Mouse (Mus musculus) intestine, postnatal 0 days (tissue): ENCODE results near the gene Satb1. TPM values are rescaled to one million over a fixed set of nuclear protein-coding genes. Genes with fewer than 3 reads are reported as not detected.
A peak's percentile ranks its signal among the peaks of the same experiment; 100 is the strongest.

Source experiments
- ATAC-seq: fragments of 200-750 bp; cut with Nextera tagmentation; 2 replicates; pipeline ENCODE4 v1.8.0; 2017; ENCODE audit warnings: mild to moderate bottlenecking, moderate TSS enrichment, moderate library complexity
- H3K27ac ChIP-seq: fragments of 300-500 bp; sonication (generic); 2 replicates; pipeline ENCODE4 v1.5.1; 2014; ENCODE audit warnings: mild to moderate bottlenecking, low read depth, low read length, moderate library complexity
- H3K27me3 ChIP-seq: fragments of 300-500 bp; sonication (generic); replicated peaks from 2 replicates; pipeline ENCODE4 v1.6.1; 2014; ENCODE audit warnings: low read length, mixed read lengths; ENCODE audit not compliant: control insufficient read depth, insufficient read depth
- H3K36me3 ChIP-seq: fragments of 300-500 bp; sonication (generic); 2 replicates; pipeline ENCODE4 v1.6.1; 2014; ENCODE audit warnings: mild to moderate bottlenecking, moderate library complexity; ENCODE audit not compliant: control insufficient read depth, insufficient read depth
- H3K4me1 ChIP-seq: fragments of 300-500 bp; sonication (generic); replicated peaks from 2 replicates; pipeline ENCODE4 v1.6.1; 2014; ENCODE audit warnings: antibody characterized with exemption, low read length, mixed read lengths; ENCODE audit not compliant: control insufficient read depth, insufficient read depth
- H3K4me2 ChIP-seq: fragments of 300-500 bp; sonication (generic); replicated peaks from 2 replicates; pipeline ENCODE4 v1.6.1; 2014; ENCODE audit warnings: low read depth, mild to moderate bottlenecking, moderate library complexity
- H3K4me3 ChIP-seq: fragments of 300-500 bp; sonication (generic); 2 replicates; pipeline ENCODE4 v1.5.1; 2014; ENCODE audit warnings: low read depth, low read length
- H3K9ac ChIP-seq: fragments of 300-500 bp; sonication (generic); 2 replicates; pipeline ENCODE4 v1.6.1; 2014; ENCODE audit warnings: mild to moderate bottlenecking, low read depth, low read length
- H3K9me3 ChIP-seq: fragments of 300-500 bp; sonication (generic); 2 replicates; pipeline ENCODE4 v1.6.1; 2016; ENCODE audit warnings: mixed run types; ENCODE audit not compliant: control insufficient read depth
- CTCF ChIP-seq: sonication (generic); IDR thresholded peaks from 2 replicates; pipeline ENCODE4 v1.5.1; 2016; ENCODE audit warnings: low read depth, mild to moderate bottlenecking, control low read depth, antibody characterized with exemption, moderate library complexity
- WGBS: fragments of 180-500 bp; shearing (Covaris S2); extraction: QIAGEN DNeasy Blood & Tissue Kit; methylation state at CpG from one replicate; pipeline ENCODE4 v1.1.7; 2014; 5-methylcytosine and 5-hydroxymethylcytosine counted together
- polyA plus RNA-seq: library from polyadenylated mRNA; unstranded; fragments of >200 nt; fragmentation: Nextera tagmentation; extraction: Ambion mirVana; gene quantifications from 2 replicates; pipeline ENCODE4 v1.2.1, GENCODE M21; 2015

Gene Satb1
- 2.0 and 2.4 TPM in 2 replicates for polyA plus RNA-seq

- H3K36me3 ChIP-seq = no peaks in the 10 kb centered on the region
- H3K9me3 ChIP-seq = no peaks in the 10 kb centered on the region
- H3K4me1 ChIP-seq = no peaks in the 10 kb centered on the region
- TF ChIP-seq CTCF = peak; percentile 69
- peak within 1 kb of the TSS; percentile 40 for H3K9ac ChIP-seq
- H3K27me3 ChIP-seq = peaks cover 54% of the 10 kb centered on the region
- H3K4me3 ChIP-seq = peak within 1 kb of the TSS; percentile 77
- H3K4me2 ChIP-seq = peak within 1 kb of the TSS; percentile 99
- peak; percentile 81 for ATAC-seq
- under 1% methylated on average over 47 of the region's 52 CpGs for WGBS
- H3K27ac ChIP-seq = no peak within 1 kb of the TSS
These were observed at the start of gene Satb1 for GRCm38 (mm10) chr17:51832900-51833577. Gene Satb1, minus strand, starts transcription at chr17:51833290.

GRCm38 (mm10) chr17:51882566-51882965 is 49.5 kb upstream of the Satb1 start:
- Histone ChIP-seq H3K27me3 (no peaks in the 10 kb centered on the region), H3K27ac (no peak overlapping the region), H3K9ac (no peak overlapping the region), H3K4me2 (no peak overlapping the region), H3K4me1 (no peaks in the 10 kb centered on the region), H3K36me3 (no peaks in the 10 kb centered on the region), H3K4me3 (no peak overlapping the region), H3K9me3 (no peaks in the 10 kb centered on the region)
- ATAC-seq = no peak
- no peak for TF ChIP-seq CTCF
- 90% methylated on average over 12 of the region's 12 CpGs for WGBS

- Histone ChIP-seq H3K4me1 (no peaks in the 10 kb centered on the region), H3K36me3 (no peaks in the 10 kb centered on the region), H3K9me3 (no peaks in the 10 kb centered on the region), H3K4me3 (no peak overlapping the region), H3K9ac (no peak overlapping the region), H3K27me3 (no peaks in the 10 kb centered on the region), H3K4me2 (no peak overlapping the region), H3K27ac (no peak overlapping the region)
- ATAC-seq = no peak
- no peak for TF ChIP-seq CTCF
- WGBS = 86% methylated on average over 8 of the region's 8 CpGs
These were observed 48.0 kb upstream of the Satb1 start for GRCm38 (mm10) chr17:51880895-51881622.

- H3K4me2 ChIP-seq = no peak overlapping the region
- no peaks in the 10 kb centered on the region for H3K36me3 ChIP-seq
- no peaks in the 10 kb centered on the region for H3K27me3 ChIP-seq
- H3K9me3 ChIP-seq = no peaks in the 10 kb centered on the region
- no peak for TF ChIP-seq CTCF
- no peak overlapping the region for H3K4me3 ChIP-seq
- H3K9ac ChIP-seq = no peak overlapping the region
- H3K4me1 ChIP-seq = no peaks in the 10 kb centered on the region
- 19% methylated on average over 9 of the region's 9 CpGs for WGBS
- no peak overlapping the region for H3K27ac ChIP-seq
- no peak for ATAC-seq
These were observed 47.1 kb upstream of the Satb1 start for GRCm38 (mm10) chr17:51880221-51880620.

GRCm38 (mm10) chr17:51879736-51880135 is 46.6 kb upstream of the Satb1 start:
- Histone ChIP-seq H3K9ac (no peak overlapping the region), H3K4me1 (no peaks in the 10 kb centered on the region), H3K9me3 (no peaks in the 10 kb centered on the region), H3K27ac (no peak overlapping the region), H3K4me3 (no peak overlapping the region), H3K4me2 (no peak overlapping the region), H3K36me3 (no peaks in the 10 kb centered on the region), H3K27me3 (no peaks in the 10 kb centered on the region)
- WGBS = 77% methylated on average over 5 of the region's 5 CpGs
- no peak for ATAC-seq
- TF ChIP-seq CTCF = no peak

- Histone ChIP-seq H3K4me3 (no peak overlapping the region), H3K4me1 (no peaks in the 10 kb centered on the region), H3K4me2 (no peak overlapping the region), H3K9me3 (no peaks in the 10 kb centered on the region), H3K9ac (no peak overlapping the region), H3K27ac (no peak overlapping the region), H3K27me3 (no peaks in the 10 kb centered on the region), H3K36me3 (no peaks in the 10 kb centered on the region)
- ATAC-seq = no peak
- 94% methylated on average over 2 of the region's 2 CpGs for WGBS
- no peak for TF ChIP-seq CTCF
These were observed 46.1 kb upstream of the Satb1 start for GRCm38 (mm10) chr17:51879171-51879570.
